Mouse (Mus musculus) naive thymus-derived CD4-positive, alpha-beta T cell, adult 2 months (primary cell): ENCODE measurements at regions not wholly inside any gene's neighbourhood (a gene's known extent, or its start where the extent isn't known, plus 50 kb on each side); places are given as distances from the start of the nearest gene placed in this dataset.

ENCODE experiments used
- DNase-seq: peaks from one replicate; pipeline ENCODE4 v3.0.0-alpha.2; 2011; ENCODE audit warnings: low read depth

DNA sequence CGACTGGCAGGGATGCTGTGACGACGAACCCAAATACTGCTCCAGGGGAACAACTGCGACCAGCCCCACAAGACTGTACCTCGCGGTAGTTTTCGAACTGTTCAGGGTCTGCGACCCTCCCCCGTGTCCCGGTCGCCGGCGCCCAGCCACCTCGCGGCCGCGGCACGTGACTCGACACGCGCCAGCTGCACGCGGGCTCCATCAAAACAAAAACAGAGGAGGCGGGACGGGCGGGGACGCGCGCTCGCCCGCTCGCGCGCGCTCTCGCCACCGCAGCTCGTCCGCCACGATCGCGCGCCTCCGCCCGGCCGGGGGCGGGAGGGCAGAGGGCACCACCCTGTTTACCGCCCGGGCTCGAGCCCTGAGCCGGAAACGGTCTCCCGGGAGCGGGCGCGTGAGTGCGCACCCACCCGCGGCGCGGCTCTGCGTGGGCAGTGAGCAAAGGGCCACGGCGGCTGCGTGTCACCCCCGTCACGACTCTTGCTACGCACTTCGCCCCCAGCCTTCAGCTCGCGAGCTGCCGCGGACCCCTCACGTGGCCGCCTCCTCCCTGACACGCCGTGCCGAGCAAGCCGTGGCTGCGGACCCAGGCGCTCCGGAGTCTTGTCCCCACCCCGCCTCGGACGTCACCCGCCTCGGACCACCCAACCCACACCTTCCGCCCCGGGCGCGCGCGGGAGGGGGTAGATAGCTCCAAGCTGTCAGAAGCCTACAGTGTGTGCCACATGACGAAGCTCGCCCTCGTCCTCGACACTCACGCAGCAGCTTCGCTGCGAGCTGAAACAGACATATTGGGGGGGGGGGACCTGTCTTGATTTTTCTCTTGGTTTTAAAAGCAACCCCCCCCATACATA, 182.1 kb upstream of the Mkln1 start:
- peak; percentile 94 for DNase-seq

GRCm38 (mm10) chr6:31217060-31217541, 181.4 kb upstream of the Mkln1 start:
- no peak for DNase-seq

- DNase-seq, result peak; percentile 84
Measured at GRCm38 (mm10) chr6:31217641-31218138, 180.8 kb upstream of the Mkln1 start.

GRCm38 (mm10) chr6:31218139-31218750, 180.3 kb upstream of the Mkln1 start:
- DNase-seq, result peak; percentile 93

DNA sequence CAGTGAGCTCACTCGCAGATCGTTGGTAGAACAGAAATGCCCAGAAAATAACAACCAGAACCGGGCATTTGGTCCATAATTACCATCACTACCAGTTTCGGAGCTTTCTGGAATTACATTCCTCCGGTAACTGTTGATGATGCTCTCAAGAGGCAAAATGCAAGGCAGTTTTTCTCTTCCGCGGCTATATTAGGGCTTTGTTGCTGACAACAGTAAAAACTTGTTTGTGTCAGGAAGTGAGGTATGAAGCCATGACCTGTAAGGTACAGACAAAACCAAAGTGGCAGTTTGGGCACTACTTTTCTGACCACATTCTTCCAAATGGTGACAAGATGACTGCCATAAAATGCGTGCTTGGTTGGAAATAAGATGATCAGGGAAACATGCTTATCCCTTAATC, 179.7 kb upstream of the Mkln1 start:
- peak; percentile 74 for DNase-seq

DNA sequence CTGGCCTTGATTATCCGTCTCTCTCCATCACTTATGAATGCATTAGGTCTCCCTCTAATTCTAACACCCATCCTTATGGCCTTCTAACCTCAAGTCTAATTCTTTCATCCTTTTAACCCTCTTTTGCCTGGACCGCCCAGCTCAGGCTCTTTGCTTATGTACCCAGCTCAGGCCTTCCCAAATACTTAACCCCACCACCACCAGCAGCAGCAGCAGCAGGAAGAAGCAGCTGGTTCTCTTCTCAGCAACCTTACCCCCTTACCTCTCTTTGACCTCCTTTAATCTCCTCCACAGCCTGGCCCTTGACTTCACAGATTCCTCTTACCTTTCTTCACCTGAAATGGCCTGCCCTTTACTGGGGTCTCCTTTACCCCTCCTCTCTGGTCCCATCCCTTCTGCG, 178.8 kb upstream of the Mkln1 start:
- DNase-seq, result peak; percentile 37

DNA sequence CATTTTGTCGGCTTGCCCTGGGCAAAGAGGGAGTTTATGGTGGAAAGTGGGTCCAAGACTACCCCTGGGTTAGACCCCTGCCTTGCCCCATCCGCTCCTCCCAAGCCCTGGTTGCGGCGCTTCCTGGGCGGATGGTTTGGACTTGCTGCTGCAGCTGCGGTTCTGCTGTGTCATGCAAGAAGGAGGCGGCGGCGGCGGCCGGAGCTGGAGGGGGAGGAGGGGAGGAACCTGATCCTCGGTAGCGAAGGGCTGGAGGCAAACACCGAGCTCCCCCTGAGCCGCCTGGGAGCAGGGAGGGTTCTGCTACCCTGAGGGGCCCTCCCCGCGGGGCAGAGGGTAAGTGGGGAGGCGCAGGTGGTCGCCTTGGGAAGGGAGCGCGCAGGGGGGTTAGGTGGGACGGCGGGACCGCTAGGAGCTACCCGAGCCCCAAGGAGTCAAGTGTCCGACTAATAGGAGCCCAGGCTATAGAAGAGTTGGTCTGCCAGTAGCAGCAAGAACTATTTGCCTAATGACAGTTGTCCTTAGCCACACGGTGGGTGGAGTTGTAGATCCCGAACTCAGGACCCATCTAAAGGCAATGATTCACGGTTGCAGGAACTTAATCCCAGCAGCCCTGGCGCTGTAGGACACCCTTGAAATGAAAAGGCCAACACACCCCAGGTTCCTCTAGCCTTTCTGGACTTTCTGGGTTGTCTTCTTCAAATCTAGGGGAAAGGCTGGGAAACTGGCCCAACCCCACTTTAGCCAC, 178.2 kb upstream of the Mkln1 start:
- peak; percentile 60 for DNase-seq

DNA sequence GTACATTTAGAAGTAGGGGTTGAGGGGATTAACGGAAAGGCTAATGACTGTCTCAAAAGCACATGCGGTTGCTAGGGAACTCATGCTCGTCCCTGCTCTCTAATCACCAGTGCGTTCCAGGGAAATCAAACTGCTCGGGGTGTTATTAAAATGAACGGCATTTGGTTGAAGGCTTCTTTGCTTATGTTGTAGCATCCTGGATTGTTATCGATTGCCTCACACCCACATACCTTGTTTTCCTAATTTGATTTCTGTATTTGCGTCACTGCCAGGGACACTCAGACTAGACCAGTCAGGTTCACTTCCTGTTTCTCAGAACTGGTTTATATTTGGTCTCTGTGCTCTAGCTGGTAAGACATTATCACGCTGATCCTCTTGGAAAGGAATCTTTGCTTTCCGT, 177.0 kb upstream of the Mkln1 start:
- DNase-seq, result peak; percentile 81

- no peak for DNase-seq
Measured at GRCm38 (mm10) chr6:31222024-31222579, 176.4 kb upstream of the Mkln1 start.

- no peak for DNase-seq
Measured at GRCm38 (mm10) chr6:31227406-31227805, 171.1 kb upstream of the Mkln1 start.

DNA sequence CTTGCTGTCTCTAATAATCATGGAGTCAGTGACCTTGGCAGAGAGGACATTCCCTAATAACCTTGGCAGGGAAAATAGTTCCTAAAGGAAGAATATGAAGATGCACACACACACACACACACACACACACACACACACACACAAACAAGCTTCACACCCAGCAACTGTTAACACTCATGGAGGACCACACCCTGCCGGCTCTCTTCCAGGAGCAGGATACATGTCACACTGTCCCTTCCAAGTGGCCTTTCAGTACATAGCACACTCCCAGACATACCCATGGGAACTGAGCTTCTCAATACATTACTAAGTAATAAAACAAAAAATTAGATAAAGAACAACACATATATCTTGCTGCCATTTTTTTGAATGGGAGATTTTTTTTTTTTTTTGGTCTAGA, 170.5 kb upstream of the Mkln1 start:
- no peak for DNase-seq

DNA sequence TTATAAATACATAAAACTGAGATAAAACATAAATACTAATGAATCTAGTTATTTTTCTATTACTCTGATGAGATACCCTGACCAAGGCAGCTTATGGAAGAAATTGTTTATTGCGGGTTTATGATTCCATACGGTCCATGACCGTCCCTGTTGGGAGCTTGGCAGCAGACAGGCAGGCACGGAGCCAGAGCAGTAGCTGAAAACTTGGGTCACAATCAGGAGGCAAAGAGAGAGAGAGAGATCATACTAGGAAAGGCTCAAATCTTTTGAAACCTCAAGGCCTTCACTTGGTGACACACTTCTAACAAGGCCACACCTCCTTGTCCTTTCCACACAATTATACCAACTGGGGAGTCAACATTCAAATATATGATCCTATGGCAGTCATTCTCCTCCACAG, 166.7 kb upstream of the Mkln1 start:
- no peak for DNase-seq

- peak; percentile 26 for DNase-seq
Measured at GRCm38 (mm10) chr6:31233252-31233993, 165.1 kb upstream of the Mkln1 start.

- DNase-seq, result peak; percentile 54
Measured at GRCm38 (mm10) chr6:31240051-31240450, 158.5 kb upstream of the Mkln1 start.

DNA sequence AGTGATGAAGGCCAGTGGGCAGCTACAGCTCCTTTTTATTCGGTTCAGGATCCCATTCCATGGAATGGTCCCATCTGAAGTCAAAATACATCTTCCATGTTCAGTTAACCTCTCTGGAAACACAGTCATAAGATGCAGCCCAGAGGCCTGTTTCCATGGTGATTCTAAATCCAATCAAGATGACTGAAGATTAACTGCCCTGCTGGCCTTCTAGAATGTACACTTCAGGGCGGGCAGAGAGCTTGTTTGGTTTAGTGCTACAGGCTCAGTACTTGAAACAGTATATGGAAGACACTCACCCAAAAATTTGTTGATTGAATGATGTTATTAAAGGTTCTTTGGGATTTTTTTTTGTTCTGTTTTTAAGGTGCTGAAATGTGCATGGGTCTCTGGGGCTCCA, 148.0 kb upstream of the Mkln1 start:
- DNase-seq, result no peak

DNA sequence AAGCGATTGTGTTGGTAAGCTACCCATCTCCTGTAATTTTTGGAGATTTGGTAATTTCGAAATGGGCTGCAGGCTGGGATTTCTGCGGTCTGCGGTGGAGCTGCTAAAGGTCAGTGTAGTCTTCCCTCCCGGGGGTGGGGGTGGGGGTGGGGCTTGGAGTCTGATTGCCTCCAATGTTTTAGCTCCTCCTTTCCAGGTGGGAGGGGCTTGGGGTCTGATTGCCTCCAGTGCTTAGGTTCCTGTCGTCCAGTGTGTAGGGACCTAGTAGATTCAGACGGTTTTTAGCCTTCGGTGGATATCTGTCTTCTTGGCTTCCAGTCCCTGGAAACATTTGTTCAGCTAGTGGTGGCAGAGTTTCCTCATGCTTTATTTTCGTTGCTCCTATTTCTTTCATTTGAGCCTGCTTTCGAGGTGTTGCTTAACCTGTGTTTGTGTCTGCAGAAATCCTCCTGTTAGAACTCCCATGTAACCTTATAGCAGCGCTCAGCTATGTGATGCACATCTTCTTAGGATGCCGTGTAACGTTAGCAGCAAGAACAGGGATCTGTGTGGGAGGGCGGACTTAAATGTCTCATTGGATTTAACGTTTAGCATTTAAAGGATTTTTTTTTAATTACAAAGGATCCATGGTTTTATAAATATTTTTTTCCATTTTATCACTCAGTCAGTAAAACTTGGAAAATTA, 145.1 kb upstream of the Mkln1 start:
- DNase-seq, result no peak

DNA sequence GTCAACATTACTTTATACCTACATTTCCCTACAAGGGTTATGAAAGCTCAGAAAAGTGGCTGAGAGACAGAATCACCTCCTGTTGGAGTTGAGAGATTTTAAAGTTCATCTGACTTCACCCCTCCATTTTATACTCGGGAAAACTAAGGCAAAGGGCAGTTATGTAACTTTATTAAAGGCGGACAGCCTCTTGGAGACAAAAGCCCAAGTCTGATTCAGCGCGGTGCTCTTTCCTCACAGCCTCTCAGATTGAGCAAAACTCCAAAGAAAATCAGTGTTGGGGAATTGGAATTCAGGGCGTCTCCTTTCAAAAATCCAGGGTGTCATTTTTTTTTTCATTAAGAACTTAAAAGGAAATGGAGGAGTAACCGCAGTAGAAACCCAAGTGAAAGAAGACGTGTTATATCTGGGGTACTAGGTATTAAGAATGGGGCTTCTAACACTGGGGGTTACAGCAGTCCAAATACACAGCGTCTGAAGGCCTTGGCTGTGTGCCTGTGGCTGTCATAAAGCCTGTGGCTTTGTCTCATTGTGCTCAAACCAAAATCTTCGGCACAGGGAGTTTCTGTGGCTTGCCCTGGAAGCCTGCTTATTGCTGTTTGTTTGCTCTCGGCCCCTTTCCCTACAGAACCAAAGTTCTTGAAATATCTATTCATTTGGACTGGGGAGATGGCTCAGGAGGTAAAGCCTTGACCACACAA, 137.7 kb upstream of the Mkln1 start:
- DNase-seq, result no peak

DNA sequence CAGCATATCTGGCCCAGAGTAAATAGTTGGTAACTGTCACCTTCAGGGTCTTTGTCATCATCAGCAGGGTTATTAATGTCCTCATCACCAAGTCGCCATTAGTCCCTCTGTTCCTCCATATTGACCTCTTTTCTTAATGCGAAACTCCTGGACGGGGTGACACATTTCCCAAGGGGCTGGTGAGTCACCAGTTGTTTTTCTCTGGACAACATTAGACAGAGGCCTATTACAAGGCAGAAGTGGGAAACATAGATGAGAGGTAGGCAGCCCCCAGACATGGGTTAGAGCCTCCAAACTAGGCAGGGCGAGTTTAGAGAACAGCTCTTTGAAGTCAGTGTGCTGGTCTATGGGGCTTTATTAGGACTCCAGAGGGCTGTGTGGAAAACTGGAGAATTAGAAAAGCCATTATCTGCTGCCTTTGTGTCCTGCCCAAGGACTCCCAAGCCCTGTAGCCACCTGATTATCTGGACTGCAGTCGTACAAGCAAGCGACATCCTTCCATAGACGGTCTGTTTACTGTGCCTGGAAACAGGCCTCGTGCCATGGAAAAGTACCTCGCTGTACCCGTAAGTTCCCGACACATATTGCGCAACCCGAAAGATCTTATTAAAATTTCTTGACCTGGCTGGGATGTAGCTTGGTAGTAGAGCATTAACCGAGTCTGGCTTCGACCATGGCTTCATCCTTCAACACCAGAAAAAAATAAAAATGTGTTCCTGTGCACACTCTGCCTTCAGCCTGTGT, 136.6 kb upstream of the Mkln1 start:
- no peak for DNase-seq

DNA sequence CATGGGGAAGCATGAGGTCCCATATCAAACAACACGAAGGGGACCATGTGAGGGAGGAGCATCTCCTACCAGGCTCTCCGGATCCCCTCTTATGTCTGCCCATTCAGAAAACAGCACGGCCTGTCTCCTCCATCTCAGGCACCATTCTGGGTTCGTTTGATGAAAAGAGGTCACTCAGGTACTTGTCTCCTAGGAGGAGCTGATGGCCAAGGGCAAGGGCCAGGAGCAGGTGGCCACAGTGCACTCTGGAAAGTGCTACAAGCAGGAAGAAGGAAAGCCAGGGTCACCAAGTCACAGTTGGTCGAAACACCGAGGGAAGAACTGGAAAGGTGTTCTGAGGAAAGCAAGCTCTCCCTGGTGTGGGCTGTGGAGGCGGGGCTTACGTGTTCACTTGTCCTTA, 135.9 kb upstream of the Mkln1 start:
- no peak for DNase-seq

DNA sequence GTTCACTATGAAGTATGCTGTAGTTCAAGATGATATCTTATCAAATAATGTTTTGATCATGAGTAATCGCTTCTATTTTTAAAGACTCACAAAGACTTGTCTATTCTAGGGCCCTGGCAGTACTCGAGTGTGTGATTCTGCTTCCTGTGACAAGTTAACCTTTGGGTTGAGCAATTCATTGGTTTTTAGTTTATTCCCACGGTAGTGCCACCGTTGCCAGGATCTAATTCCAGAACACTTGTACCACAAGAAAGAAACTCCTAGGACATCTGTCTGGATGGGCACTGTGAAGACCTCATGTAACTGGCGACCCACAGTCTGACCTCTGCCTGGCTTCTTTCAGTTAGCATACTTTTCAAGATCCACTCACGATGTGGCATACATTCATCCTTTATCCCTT, 134.7 kb upstream of the Mkln1 start:
- DNase-seq, result no peak
